Comparison of ENCODE assay signal across 8 mouse cellular contexts in genomic region chr17:34655160-34655559, GRCm38 (mm10). TPM values are rescaled to one million over a fixed set of nuclear protein-coding genes. Genes with fewer than 3 reads are reported as not detected.
DNase-seq lines count a peak whose midpoint lies in the region; ATAC-seq lines count a peak whose summit lies in the region.
"Had no signal": no experiment of that assay in that cellular context is flagged by ENCODE, and none has a peak within 500 bp of the region (broad histone marks: within the 10 kb centered on the region; RNA-seq: fewer than 3 reads in every experiment).

No protein-coding gene starts in this region.

- peaks cover 56% of the 10 kb centered on the region for H3K36me3 ChIP-seq in midbrain, embryonic 10.5 days
- peaks cover 25% of the 10 kb centered on the region; the same call in 1 of the 2 replicates for H3K36me3 ChIP-seq in midbrain, embryonic 15.5 days (replicated peaks)
- peaks cover 45% of the 10 kb centered on the region for H3K36me3 ChIP-seq in kidney, embryonic 14.5 days (ENCODE audit: control insufficient read depth, insufficient read depth, low read length)
- peaks cover 50% of the 10 kb centered on the region for H3K36me3 ChIP-seq in neural tube, embryonic 15.5 days
- H3K36me3 ChIP-seq in forebrain, embryonic 10.5 days (replicated peaks), result peaks cover 55% of the 10 kb centered on the region

- no peak for DNase-seq in midbrain, embryonic 10.5 days (ENCODE audit: low spot score)
- peak; percentile 59 to 77 for DNase-seq in gastrocnemius, adult 8-10 months (ENCODE audit: low spot score in 2 of 2)
- no peak for DNase-seq in right cerebral cortex, postnatal 4 days
- no peak for DNase-seq in forebrain, embryonic 10.5 days (ENCODE audit: extremely low spot score, low spot score)

- no peak for ATAC-seq in midbrain, embryonic 15.5 days (replicated peaks)
- ATAC-seq in kidney, embryonic 14.5 days (ENCODE audit: low FRiP score, low TSS enrichment), result 0 out of 2 replicates have a peak, but pooled peaks have one; percentile 2
- no peak for ATAC-seq in neural tube, embryonic 15.5 days (ENCODE audit: low FRiP score)

- no peak overlapping the region for H3K4me2 ChIP-seq in midbrain, embryonic 15.5 days
- no peak overlapping the region for H3K4me2 ChIP-seq in kidney, embryonic 14.5 days (replicated peaks; ENCODE audit: low read depth, low read length)
- H3K4me2 ChIP-seq in neural tube, embryonic 15.5 days, result no peak overlapping the region

- H3K27ac ChIP-seq in midbrain, embryonic 10.5 days (replicated peaks), result peak overlapping the region; percentile 3; the same call in 1 of the 2 replicates
- no peak overlapping the region for H3K27ac ChIP-seq in midbrain, embryonic 15.5 days
- H3K27ac ChIP-seq in kidney, embryonic 14.5 days (ENCODE audit: low read depth, low read length), result no peak overlapping the region
- H3K27ac ChIP-seq in neural tube, embryonic 15.5 days (replicated peaks), result 0 out of 2 replicates have a peak overlapping the region, but pooled peaks have one; percentile 37
- no peak overlapping the region for H3K27ac ChIP-seq in forebrain, embryonic 10.5 days
- H3K27ac ChIP-seq: macrophage had no signal

- no peak overlapping the region for H3K9ac ChIP-seq in midbrain, embryonic 15.5 days
- H3K9ac ChIP-seq in kidney, embryonic 14.5 days (ENCODE audit: low read depth, low read length), result no peak overlapping the region
- H3K9ac ChIP-seq in neural tube, embryonic 15.5 days (replicated peaks), result no peak overlapping the region

- H3K4me3 ChIP-seq in midbrain, embryonic 10.5 days, result no peak overlapping the region
- H3K4me3 ChIP-seq in midbrain, embryonic 15.5 days, result no peak overlapping the region
- no peak overlapping the region for H3K4me3 ChIP-seq in kidney, embryonic 14.5 days (ENCODE audit: low read length)
- H3K4me3 ChIP-seq in neural tube, embryonic 15.5 days (replicated peaks), result no peak overlapping the region
- H3K4me3 ChIP-seq in forebrain, embryonic 10.5 days, result no peak overlapping the region

- peaks cover 17% of the 10 kb centered on the region for H3K27me3 ChIP-seq in midbrain, embryonic 10.5 days (ENCODE audit: low read depth, poor library complexity, severe bottlenecking)
- peaks cover 9% of the 10 kb centered on the region for H3K27me3 ChIP-seq in midbrain, embryonic 15.5 days (replicated peaks)
- peaks cover 16% of the 10 kb centered on the region for H3K27me3 ChIP-seq in kidney, embryonic 14.5 days (ENCODE audit: control insufficient read depth, insufficient read depth, low read length)
- peaks cover 15% of the 10 kb centered on the region for H3K27me3 ChIP-seq in neural tube, embryonic 15.5 days (replicated peaks)
- peaks cover 17% of the 10 kb centered on the region for H3K27me3 ChIP-seq in forebrain, embryonic 10.5 days (ENCODE audit: poor library complexity, severe bottlenecking)

- no peaks in the 10 kb centered on the region for H3K9me3 ChIP-seq in midbrain, embryonic 10.5 days (replicated peaks)
- no peaks in the 10 kb centered on the region for H3K9me3 ChIP-seq in midbrain, embryonic 15.5 days
- H3K9me3 ChIP-seq in kidney, embryonic 14.5 days (ENCODE audit: control insufficient read depth, low read length), result no peaks in the 10 kb centered on the region
- no peaks in the 10 kb centered on the region for H3K9me3 ChIP-seq in neural tube, embryonic 15.5 days (replicated peaks)
- no peaks in the 10 kb centered on the region for H3K9me3 ChIP-seq in forebrain, embryonic 10.5 days

- WGBS in midbrain, embryonic 10.5 days, result 91% methylated on average over 7 of the region's 7 CpGs
- WGBS in midbrain, embryonic 15.5 days, result 87% methylated on average over 7 of the region's 7 CpGs
- WGBS in kidney, embryonic 14.5 days, result 65% methylated on average over 7 of the region's 7 CpGs
- 84% methylated on average over 7 of the region's 7 CpGs for whole genome bisulfite sequencing in neural tube, embryonic 15.5 days
- 88% methylated on average over 7 of the region's 7 CpGs for WGBS in forebrain, embryonic 10.5 days

- peaks cover 32% of the 10 kb centered on the region for H3K4me1 ChIP-seq in midbrain, embryonic 10.5 days
- H3K4me1 ChIP-seq in midbrain, embryonic 15.5 days, result no peaks in the 10 kb centered on the region
- 0 out of 2 replicates have a peak, but pooled peaks cover 10% of the 10 kb centered on the region for H3K4me1 ChIP-seq in kidney, embryonic 14.5 days (ENCODE audit: control insufficient read depth, insufficient read depth, low read length)
- H3K4me1 ChIP-seq in neural tube, embryonic 15.5 days, result peaks cover 13% of the 10 kb centered on the region
- H3K4me1 ChIP-seq in forebrain, embryonic 10.5 days, result peaks cover 25% of the 10 kb centered on the region

RNA-seq across cellular contexts. Expression of gene Atf6b, which starts 8.2 kb away (rescaled TPM):
- polyA plus RNA-seq in midbrain, embryonic 10.5 days (2016; fragmentation: Nextera tagmentation; extraction: Ambion mirVana), result 111 and 123 TPM in 2 replicates
- polyA plus RNA-seq in midbrain, embryonic 15.5 days (2015; fragmentation: Nextera tagmentation; extraction: Ambion mirVana), result 123 and 125 TPM in 2 replicates
- total RNA-seq in gastrocnemius, adult 8-10 months (2022), result 1 to 10 TPM; 5.4 to 7.6 (median 6.3) TPM
- 54.6 and 61.7 TPM in 2 replicates for polyA plus RNA-seq in kidney, embryonic 14.5 days (2014; fragmentation: Nextera tagmentation; extraction: Ambion mirVana)
- polyA plus RNA-seq in neural tube, embryonic 15.5 days (2015; fragmentation: Nextera tagmentation; extraction: Ambion mirVana), result 109 and 112 TPM in 2 replicates
- polyA plus RNA-seq in forebrain, embryonic 10.5 days (2016; fragmentation: Nextera tagmentation; extraction: Ambion mirVana), result 105 and 106 TPM in 2 replicates

RNA-seq across cellular contexts. Expression of gene Fkbpl, which starts 10.6 kb away (rescaled TPM):
- 16.8 and 18.9 TPM in 2 replicates for polyA plus RNA-seq in midbrain, embryonic 10.5 days (2016; fragmentation: Nextera tagmentation; extraction: Ambion mirVana)
- 14.6 and 16.0 TPM in 2 replicates for polyA plus RNA-seq in midbrain, embryonic 15.5 days (2015; fragmentation: Nextera tagmentation; extraction: Ambion mirVana)
- 1 to 10 TPM; 5.3 to 9.4 (median 8.9) TPM for total RNA-seq in gastrocnemius, adult 8-10 months (2022)
- 14.8 and 16.5 TPM in 2 replicates for polyA plus RNA-seq in kidney, embryonic 14.5 days (2014; fragmentation: Nextera tagmentation; extraction: Ambion mirVana)
- polyA plus RNA-seq in neural tube, embryonic 15.5 days (2015; fragmentation: Nextera tagmentation; extraction: Ambion mirVana), result 14.9 and 15.8 TPM in 2 replicates
- polyA plus RNA-seq in forebrain, embryonic 10.5 days (2016; fragmentation: Nextera tagmentation; extraction: Ambion mirVana), result 14.8 and 15.5 TPM in 2 replicates

RNA-seq across cellular contexts. Expression of gene Tnxb, which starts 15.2 kb away (rescaled TPM):
- not detected in 2 replicates for polyA plus RNA-seq in midbrain, embryonic 10.5 days (2016; fragmentation: Nextera tagmentation; extraction: Ambion mirVana)
- 0.18 and 0.24 TPM in 2 replicates for polyA plus RNA-seq in midbrain, embryonic 15.5 days (2015; fragmentation: Nextera tagmentation; extraction: Ambion mirVana)
- 10 to 100 TPM; 18.1 to 27.4 (median 23.3) TPM for total RNA-seq in gastrocnemius, adult 8-10 months (2022)
- polyA plus RNA-seq in kidney, embryonic 14.5 days (2014; fragmentation: Nextera tagmentation; extraction: Ambion mirVana), result 0.15 and 0.26 TPM in 2 replicates
- polyA plus RNA-seq in neural tube, embryonic 15.5 days (2015; fragmentation: Nextera tagmentation; extraction: Ambion mirVana), result 0.50 and 0.64 TPM in 2 replicates
- polyA plus RNA-seq in forebrain, embryonic 10.5 days (2016; fragmentation: Nextera tagmentation; extraction: Ambion mirVana), result not detected in 2 replicates
- polyA plus RNA-seq: macrophage had no signal

RNA-seq across cellular contexts. Expression of gene Prrt1, which starts 25.8 kb away (rescaled TPM):
- polyA plus RNA-seq in midbrain, embryonic 10.5 days (2016; fragmentation: Nextera tagmentation; extraction: Ambion mirVana), result 0.54 and 1.2 TPM in 2 replicates
- polyA plus RNA-seq in midbrain, embryonic 15.5 days (2015; fragmentation: Nextera tagmentation; extraction: Ambion mirVana), result 10.7 and 10.8 TPM in 2 replicates
- under 1 TPM in 3 of 4 experiments, not detected in 1; 0.12 to 0.35 (median 0.25) TPM for total RNA-seq in gastrocnemius, adult 8-10 months (2022)
- polyA plus RNA-seq in kidney, embryonic 14.5 days (2014; fragmentation: Nextera tagmentation; extraction: Ambion mirVana), result 0.16 and 0.18 TPM in 2 replicates
- 6.3 and 7.3 TPM in 2 replicates for polyA plus RNA-seq in neural tube, embryonic 15.5 days (2015; fragmentation: Nextera tagmentation; extraction: Ambion mirVana)
- 0.54 and 0.62 TPM in 2 replicates for polyA plus RNA-seq in forebrain, embryonic 10.5 days (2016; fragmentation: Nextera tagmentation; extraction: Ambion mirVana)

RNA-seq across cellular contexts. Expression of gene Ppt2, which starts 26.9 kb away (rescaled TPM):
- 22.5 and 23.6 TPM in 2 replicates for polyA plus RNA-seq in midbrain, embryonic 10.5 days (2016; fragmentation: Nextera tagmentation; extraction: Ambion mirVana)
- 20.0 and 20.9 TPM in 2 replicates for polyA plus RNA-seq in midbrain, embryonic 15.5 days (2015; fragmentation: Nextera tagmentation; extraction: Ambion mirVana)
- 10 to 100 TPM; 38.0 to 40.7 (median 39.9) TPM for total RNA-seq in gastrocnemius, adult 8-10 months (2022)
- polyA plus RNA-seq in kidney, embryonic 14.5 days (2014; fragmentation: Nextera tagmentation; extraction: Ambion mirVana), result 33.5 and 39.1 TPM in 2 replicates
- 20.1 and 21.3 TPM in 2 replicates for polyA plus RNA-seq in neural tube, embryonic 15.5 days (2015; fragmentation: Nextera tagmentation; extraction: Ambion mirVana)
- 22.1 and 22.4 TPM in 2 replicates for polyA plus RNA-seq in forebrain, embryonic 10.5 days (2016; fragmentation: Nextera tagmentation; extraction: Ambion mirVana)

Comparison
In these comparisons a context has a peak if more than half of its experiments do, and no peak if none do; other contexts are left out.
1. H3K27ac ChIP-seq: peak in midbrain, embryonic 10.5 days (single experiment) and neural tube, embryonic 15.5 days (single experiment); none in midbrain, embryonic 15.5 days (single experiment), kidney, embryonic 14.5 days (single experiment) and forebrain, embryonic 10.5 days (single experiment).
2. DNase-seq: peak in gastrocnemius, adult 8-10 months (2 of 2); none in midbrain, embryonic 10.5 days (single experiment), right cerebral cortex, postnatal 4 days (single experiment) and forebrain, embryonic 10.5 days (single experiment).